Mouse (Mus musculus) CD4-positive naive resting alpha-beta T cell, adult 76 days (primary cell): ENCODE results near the gene Usp47. TPM values are rescaled to one million over a fixed set of nuclear protein-coding genes. Genes with fewer than 3 reads are reported as not detected.

Source experiments
- total RNA-seq: library from RNA; stranded (reverse); gene quantifications from one replicate; pipeline ENCODE4 v1.2.4, GENCODE M21; 2023

Gene Usp47
- total RNA-seq: 66.7 TPM

DNA sequence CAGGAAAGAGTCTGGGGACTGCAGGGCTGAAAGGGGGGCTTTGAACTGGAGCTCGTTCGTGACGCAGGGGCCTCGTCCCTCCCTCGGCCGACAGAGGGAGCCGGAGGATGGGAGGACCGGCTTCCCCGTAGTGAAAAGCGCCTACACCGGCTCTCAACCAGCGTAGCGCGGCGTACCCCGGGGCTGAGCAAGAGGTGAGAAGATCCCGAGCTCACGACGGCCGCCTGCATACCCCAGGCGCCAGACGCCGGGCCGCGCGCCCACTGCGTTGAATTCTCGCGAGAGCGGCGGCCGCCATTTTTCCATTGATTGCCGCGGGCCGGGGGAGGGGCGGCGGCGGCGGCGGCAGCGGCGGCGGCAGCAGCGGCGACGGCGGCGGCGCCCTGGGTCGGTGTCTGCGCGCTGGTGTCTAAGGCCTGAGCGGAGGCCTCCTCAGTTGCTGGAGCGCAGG, at the start of gene Usp47:
TSS of gene Usp47 (plus strand) at position 355 of the 451 bp plus-strand sequence.

DNA sequence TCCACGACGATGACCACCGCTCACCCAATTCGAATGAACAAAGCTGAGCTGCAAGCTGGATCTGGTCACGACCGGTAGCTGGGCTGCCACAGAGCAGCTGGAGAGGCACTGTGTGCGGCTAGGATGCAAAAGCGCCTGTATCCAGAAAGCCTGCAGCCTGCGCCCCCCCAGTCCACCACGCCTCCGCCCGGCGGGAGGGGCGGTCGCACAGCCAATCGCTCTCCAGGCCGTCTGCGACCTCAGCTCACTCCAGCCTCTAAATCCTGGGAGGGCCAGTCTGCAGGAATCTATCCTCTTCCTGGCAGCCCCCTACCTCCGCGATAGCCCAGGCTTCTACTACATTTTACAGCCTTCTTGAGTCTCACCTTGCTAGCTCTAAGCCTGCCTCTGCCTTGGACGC, 135.6 kb downstream of the Usp47 start, which contains the start of gene Dkk3:
TSS of gene Dkk3 (minus strand) at position 116 of the 400 bp plus-strand sequence.

Other genes with a start within 250 kb of the Usp47 start
- gene Galnt18, start 243.5 kb upstream of the Usp47 start, total RNA-seq: not detected
- gene Dkk3, start 135.6 kb downstream of the Usp47 start, total RNA-seq: not detected
- 1.3 TPM for gene Mical2, start 202.4 kb downstream of the Usp47 start, total RNA-seq